26 mouse cellular contexts compared by ENCODE assay signal in genomic region chr13:6665506-6665905, GRCm38 (mm10). TPM values are rescaled to one million over a fixed set of nuclear protein-coding genes. Genes with fewer than 3 reads are reported as not detected.
A peak's percentile ranks its signal among the peaks of the same experiment; 100 is the strongest.
DNase-seq lines count a peak whose midpoint lies in the region; ATAC-seq and TF ChIP-seq lines count a peak whose summit lies in the region.
"Had no signal": no experiment of that assay in that cellular context is flagged by ENCODE, and none has a peak within 500 bp of the region (broad histone marks: within the 10 kb centered on the region; RNA-seq: fewer than 3 reads in every experiment).

No protein-coding gene starts in this region.

- WGBS in heart, embryonic 13.5 days: 69% methylated on average over 1 of the region's 1 CpGs
- 79% methylated on average over 1 of the region's 1 CpGs for WGBS in limb, embryonic 13.5 days
- 74% methylated on average over 1 of the region's 1 CpGs for WGBS in limb, embryonic 10.5 days
- WGBS in limb, embryonic 14.5 days: 52% methylated on average over 1 of the region's 1 CpGs
- WGBS in forebrain, embryonic 11.5 days: 88% methylated on average over 1 of the region's 1 CpGs

- no peaks in the 10 kb centered on the region for H3K36me3 ChIP-seq in heart, embryonic 13.5 days
- H3K36me3 ChIP-seq in limb, embryonic 13.5 days: no peaks in the 10 kb centered on the region
- H3K36me3 ChIP-seq in limb, embryonic 10.5 days: no peaks in the 10 kb centered on the region
- no peaks in the 10 kb centered on the region for H3K36me3 ChIP-seq in limb, embryonic 14.5 days (ENCODE audit: control insufficient read depth, insufficient read depth, low read length)
- H3K36me3 ChIP-seq in forebrain, embryonic 11.5 days (ENCODE audit: control insufficient read depth, insufficient read depth, low read length): no peaks in the 10 kb centered on the region
- H3K36me3 ChIP-seq: embryonic facial prominence, embryonic 12.5 days; forebrain, embryonic 15.5 days; G1E; neural tube, embryonic 12.5 days had no signal

- TF ChIP-seq POLR2A in limb, embryonic 14.5 days (IDR thresholded peaks at IDR 0.05; ENCODE audit: borderline replicate concordance, extremely low read depth, insufficient read depth, insufficient read length): no peak

- intact Hi-C loops in heart, postnatal 14 days (cut with DNase I): no loop called here

- peaks cover 29% of the 10 kb centered on the region for H3K4me1 ChIP-seq in heart, embryonic 13.5 days
- peaks cover 7% of the 10 kb centered on the region; the same call in 1 of the 2 replicates for H3K4me1 ChIP-seq in limb, embryonic 13.5 days
- H3K4me1 ChIP-seq in limb, embryonic 10.5 days: no peaks in the 10 kb centered on the region
- H3K4me1 ChIP-seq in limb, embryonic 14.5 days (ENCODE audit: control insufficient read depth, insufficient read depth, low read length): 0 out of 2 replicates have a peak, but pooled peaks cover 6% of the 10 kb centered on the region
- H3K4me1 ChIP-seq in forebrain, embryonic 11.5 days (replicated peaks; ENCODE audit: control insufficient read depth, insufficient read depth, low read length): no peaks in the 10 kb centered on the region
- H3K4me1 ChIP-seq: embryonic facial prominence, embryonic 12.5 days; forebrain, embryonic 15.5 days; neural tube, embryonic 12.5 days had no signal

- no peaks in the 10 kb centered on the region for H3K9me3 ChIP-seq in heart, embryonic 13.5 days
- H3K9me3 ChIP-seq in limb, embryonic 13.5 days: no peaks in the 10 kb centered on the region
- no peaks in the 10 kb centered on the region for H3K9me3 ChIP-seq in limb, embryonic 10.5 days (replicated peaks)
- no peaks in the 10 kb centered on the region for H3K9me3 ChIP-seq in limb, embryonic 14.5 days (ENCODE audit: control insufficient read depth, low read length)
- H3K9me3 ChIP-seq in forebrain, embryonic 11.5 days (ENCODE audit: control insufficient read depth, low read length): no peaks in the 10 kb centered on the region
- H3K9me3 ChIP-seq: embryonic facial prominence, embryonic 12.5 days; forebrain, embryonic 15.5 days; G1E; neural tube, embryonic 12.5 days had no signal

- peak overlapping the region; percentile 63; the same call in 1 of the 2 replicates for H3K27ac ChIP-seq in heart, embryonic 13.5 days (replicated peaks)
- H3K27ac ChIP-seq in limb, embryonic 13.5 days: no peak overlapping the region
- H3K27ac ChIP-seq in limb, embryonic 10.5 days: no peak overlapping the region
- 0 out of 2 replicates have a peak overlapping the region, but pooled peaks have one; percentile 19 for H3K27ac ChIP-seq in limb, embryonic 14.5 days (replicated peaks; ENCODE audit: low read depth, low read length)
- no peak overlapping the region for H3K27ac ChIP-seq in forebrain, embryonic 11.5 days (ENCODE audit: low read depth, low read length)
- H3K27ac ChIP-seq: embryonic facial prominence, embryonic 12.5 days; forebrain, embryonic 15.5 days; hindbrain, embryonic 14.5 days; neural tube, embryonic 12.5 days had no signal

- no peak for ATAC-seq in heart, embryonic 13.5 days (ENCODE audit: extremely low read depth, insufficient number of reproducible peaks, low FRiP score, low TSS enrichment)
- peak; percentile 24; the same call in 1 of the 2 replicates for ATAC-seq in limb, embryonic 13.5 days (ENCODE audit: low FRiP score, low read depth)
- no peak for ATAC-seq in limb, embryonic 14.5 days (ENCODE audit: low FRiP score, low read depth)
- no peak for ATAC-seq in forebrain, embryonic 11.5 days (replicated peaks; ENCODE audit: low FRiP score)
- ATAC-seq in inflammation-experienced regulatory T-cells, adult 6 months: no peak
- ATAC-seq: forebrain, embryonic 15.5 days; Patski had no signal

- no peak overlapping the region for H3K4me2 ChIP-seq in heart, embryonic 13.5 days
- no peak overlapping the region for H3K4me2 ChIP-seq in limb, embryonic 13.5 days (replicated peaks)
- no peak overlapping the region for H3K4me2 ChIP-seq in limb, embryonic 14.5 days (replicated peaks; ENCODE audit: low read depth, low read length, severe bottlenecking)
- no peak overlapping the region for H3K4me2 ChIP-seq in forebrain, embryonic 11.5 days (ENCODE audit: low read depth, low read length, severe bottlenecking)
- H3K4me2 ChIP-seq: embryonic facial prominence, embryonic 12.5 days; forebrain, embryonic 15.5 days; hindbrain, embryonic 14.5 days; midbrain, embryonic 11.5 days; neural tube, embryonic 12.5 days had no signal

- H3K9ac ChIP-seq in heart, embryonic 13.5 days: no peak overlapping the region
- H3K9ac ChIP-seq in limb, embryonic 13.5 days: no peak overlapping the region
- no peak overlapping the region for H3K9ac ChIP-seq in limb, embryonic 14.5 days (ENCODE audit: low read depth, low read length, severe bottlenecking)
- no peak overlapping the region for H3K9ac ChIP-seq in forebrain, embryonic 11.5 days (ENCODE audit: low read length)
- H3K9ac ChIP-seq: embryonic facial prominence, embryonic 12.5 days; forebrain, embryonic 15.5 days; hindbrain, embryonic 14.5 days; neural tube, embryonic 12.5 days had no signal

- no peak for DNase-seq in heart, postnatal 14 days
- DNase-seq in limb, embryonic 10.5 days (ENCODE audit: low spot score): no peak
- peak; percentile 78 for DNase-seq in Muller cell, postnatal 12 days (ENCODE audit: inconsistent ontology term)
- DNase-seq in limb, embryonic 14.5 days (ENCODE audit: low spot score): no peak
- DNase-seq in forebrain, embryonic 11.5 days (ENCODE audit: low spot score): no peak
- DNase-seq: adrenal gland, postnatal 14 days; cerebellum, adult 11-12 months; cerebellum, adult 9-11 months; embryo, embryonic 11 days; heart, postnatal 4 days; kidney, adult 9 months; kidney, postnatal 10 days; lung, postnatal 14 days; thymus, adult 18-20 months; thymus, postnatal 25 days had no signal

- H3K27me3 ChIP-seq in heart, embryonic 13.5 days (replicated peaks): no peaks in the 10 kb centered on the region
- H3K27me3 ChIP-seq in limb, embryonic 13.5 days: no peaks in the 10 kb centered on the region
- no peaks in the 10 kb centered on the region for H3K27me3 ChIP-seq in limb, embryonic 10.5 days (ENCODE audit: low read depth, poor library complexity, severe bottlenecking)
- H3K27me3 ChIP-seq in limb, embryonic 14.5 days (ENCODE audit: control insufficient read depth, insufficient read depth, low read length): no peaks in the 10 kb centered on the region
- H3K27me3 ChIP-seq in forebrain, embryonic 11.5 days (ENCODE audit: control insufficient read depth, insufficient read depth, low read length): no peaks in the 10 kb centered on the region
- H3K27me3 ChIP-seq: embryonic facial prominence, embryonic 12.5 days; forebrain, embryonic 15.5 days; neural tube, embryonic 12.5 days; Patski had no signal

- no peak overlapping the region for H3K4me3 ChIP-seq in heart, embryonic 13.5 days
- no peak overlapping the region for H3K4me3 ChIP-seq in limb, embryonic 13.5 days
- H3K4me3 ChIP-seq in limb, embryonic 10.5 days: no peak overlapping the region
- H3K4me3 ChIP-seq in limb, embryonic 14.5 days (replicated peaks; ENCODE audit: low read length): no peak overlapping the region
- no peak overlapping the region for H3K4me3 ChIP-seq in forebrain, embryonic 11.5 days (ENCODE audit: low read depth, low read length)
- H3K4me3 ChIP-seq: embryonic facial prominence, embryonic 12.5 days; forebrain, embryonic 15.5 days; myocyte; neural tube, embryonic 12.5 days had no signal

RNA-seq across cellular contexts. Expression of gene Pfkp, which starts 16.9 kb away (rescaled TPM):
- polyA plus RNA-seq in heart, embryonic 13.5 days (2015; fragmentation: Nextera tagmentation; extraction: Ambion mirVana): 170 and 188 TPM in 2 replicates
- total RNA-seq in heart, postnatal 14 days (2021): 10 to 100 TPM; 72.9 to 74.6 TPM
- 12.9 and 13.1 TPM in 2 replicates for polyA plus RNA-seq in limb, embryonic 13.5 days (2015; fragmentation: Nextera tagmentation; extraction: Ambion mirVana)
- polyA plus RNA-seq in limb, embryonic 10.5 days (2016; fragmentation: Nextera tagmentation; extraction: Ambion mirVana): 5.5 and 5.9 TPM in 2 replicates
- 8.3 and 12.2 TPM in 2 replicates for polyA plus RNA-seq in limb, embryonic 14.5 days (2012; rRNA removed)
- polyA plus RNA-seq in limb, embryonic 14.5 days (2014; fragmentation: Nextera tagmentation; extraction: Ambion mirVana): 12.0 and 12.2 TPM in 2 replicates
- 16.7 and 17.3 TPM in 2 replicates for polyA plus RNA-seq in forebrain, embryonic 11.5 days (2014; fragmentation: Nextera tagmentation; extraction: Ambion mirVana)
- 100 to 1,000 TPM; 141 to 154 (median 148) TPM for polyA plus RNA-seq in inflammation-experienced regulatory T-cells, adult 6 months (2017; shearing (Covaris generic))

Comparison
In these comparisons a context has a peak if more than half of its experiments do, and no peak if none do; other contexts are left out.
1. H3K27ac ChIP-seq: peak in heart, embryonic 13.5 days (single experiment) and limb, embryonic 14.5 days (single experiment); none in limb, embryonic 13.5 days (single experiment), limb, embryonic 10.5 days (single experiment) and forebrain, embryonic 11.5 days (single experiment).